Mouse (Mus musculus) spleen, adult 2 months (tissue): ENCODE measurements around the gene 2900026A02Rik. TPM values are rescaled to one million over a fixed set of nuclear protein-coding genes. Genes with fewer than 3 reads are reported as not detected.

Experiments
- DNase-seq, 2 experiments: peaks; one replicate each; pipeline versions ENCODE4 v3.0.0 to v3.0.0-alpha.2; 2012 to 2021; ENCODE audit warnings: low spot score in 2 of 2, low read depth in 1 of 2
- H3K27ac ChIP-seq: fragments of 200-500 bp; 2 replicates; pipeline ENCODE4 v1.5.1; 2012; ENCODE audit warnings: low read length, inconsistent platforms; ENCODE audit not compliant: insufficient read depth
- H3K27me3 ChIP-seq: fragments of 200-500 bp; 2 replicates; pipeline ENCODE4 v1.6.1; 2012; ENCODE audit warnings: mild to moderate bottlenecking, moderate library complexity, low read length, inconsistent platforms; ENCODE audit not compliant: control insufficient read depth, insufficient read depth
- H3K36me3 ChIP-seq: fragments of 200-500 bp; 2 replicates; pipeline ENCODE4 v1.6.1; 2012; ENCODE audit warnings: mild to moderate bottlenecking, low read length, inconsistent platforms; ENCODE audit not compliant: control insufficient read depth, insufficient read depth
- H3K4me1 ChIP-seq: fragments of 200-500 bp; 2 replicates; pipeline ENCODE4 v1.6.1; 2011; ENCODE audit warnings: inconsistent platforms; ENCODE audit not compliant: control insufficient read depth, insufficient read depth, insufficient read length
- H3K4me3 ChIP-seq: fragments of 200-500 bp; 2 replicates; pipeline ENCODE4 v1.5.1; 2011; ENCODE audit warnings: mild to moderate bottlenecking, inconsistent platforms; ENCODE audit not compliant: insufficient read depth, insufficient read length; ENCODE audit errors: extremely low read depth
- CTCF ChIP-seq: fragments of 200-500 bp; IDR thresholded peaks from 2 replicates; pipeline ENCODE4 v1.5.1; 2011; ENCODE audit warnings: mild to moderate bottlenecking, inconsistent platforms; ENCODE audit not compliant: insufficient read depth, insufficient read length, insufficient replicate concordance; ENCODE audit errors: extremely low read depth
- POLR2A ChIP-seq: fragments of 200-500 bp; IDR thresholded peaks from 2 replicates; pipeline ENCODE4 v1.6.1; 2011; ENCODE audit warnings: low read depth, low read length, inconsistent platforms
- WGBS: fragments of 180-500 bp; shearing (Covaris S2); methylation state at CpG from one replicate; pipeline ENCODE4 v1.1.7; 2018; 5-methylcytosine and 5-hydroxymethylcytosine counted together
- polyA plus RNA-seq: library from polyadenylated mRNA; depleted of rRNA; stranded (reverse); fragments of >200 nt; gene quantifications from 2 replicates; pipeline ENCODE4 v1.2.3, GENCODE M21; 2012

2900026A02Rik gene
- polyA plus RNA-seq, 1 experiment, result 5.1 TPM

GRCm38 (mm10) chr5:113132635-113133041 lies 88.4 kb downstream of the 2900026A02Rik start:
- no peak for TF ChIP-seq POLR2A
- TF ChIP-seq CTCF, result no peak
- peak overlapping the region; percentile 4; the same call in 1 of the 2 replicates for H3K27ac ChIP-seq
- no peak for DNase-seq
- H3K27me3 ChIP-seq, result no peaks in the 10 kb centered on the region
- H3K4me3 ChIP-seq, result no peak overlapping the region
- WGBS, result 23% methylated on average over 13 of the region's 13 CpGs
- peaks cover 6% of the 10 kb centered on the region; the same call in 1 of the 2 replicates for H3K4me1 ChIP-seq
- H3K36me3 ChIP-seq, result no peaks in the 10 kb centered on the region

- WGBS, result 83% methylated on average over 4 of the region's 4 CpGs
- no peak overlapping the region for H3K4me3 ChIP-seq
- no peaks in the 10 kb centered on the region for H3K4me1 ChIP-seq
- H3K36me3 ChIP-seq, result no peaks in the 10 kb centered on the region
- no peak for DNase-seq
- TF ChIP-seq CTCF, result no peak
- H3K27ac ChIP-seq, result no peak overlapping the region
- no peaks in the 10 kb centered on the region for H3K27me3 ChIP-seq
These were observed 92.6 kb downstream of the 2900026A02Rik start for GRCm38 (mm10) chr5:113128426-113128825.

GRCm38 (mm10) chr5:113126476-113126875 lies 94.6 kb downstream of the 2900026A02Rik start:
- Histone ChIP-seq H3K4me3 (no peak overlapping the region), H3K27me3 (no peaks in the 10 kb centered on the region), H3K36me3 (no peaks in the 10 kb centered on the region), H3K4me1 (no peaks in the 10 kb centered on the region; the same call in 1 of the 2 replicates), H3K27ac (no peak overlapping the region)
- TF ChIP-seq POLR2A, result no peak
- no peak for TF ChIP-seq CTCF
- WGBS, result 95% methylated on average over 12 of the region's 12 CpGs
- no peak for DNase-seq

- Histone ChIP-seq H3K4me1 (peaks cover 6% of the 10 kb centered on the region; the same call in 1 of the 2 replicates), H3K36me3 (no peaks in the 10 kb centered on the region), H3K27me3 (no peaks in the 10 kb centered on the region), H3K4me3 (no peak overlapping the region), H3K27ac (no peak overlapping the region)
- no peak for DNase-seq
- WGBS, result 87% methylated on average over 10 of the region's 10 CpGs
- TF ChIP-seq CTCF (no peak), POLR2A (no peak)
These were observed 97.3 kb downstream of the 2900026A02Rik start for GRCm38 (mm10) chr5:113123693-113124092.

DNA sequence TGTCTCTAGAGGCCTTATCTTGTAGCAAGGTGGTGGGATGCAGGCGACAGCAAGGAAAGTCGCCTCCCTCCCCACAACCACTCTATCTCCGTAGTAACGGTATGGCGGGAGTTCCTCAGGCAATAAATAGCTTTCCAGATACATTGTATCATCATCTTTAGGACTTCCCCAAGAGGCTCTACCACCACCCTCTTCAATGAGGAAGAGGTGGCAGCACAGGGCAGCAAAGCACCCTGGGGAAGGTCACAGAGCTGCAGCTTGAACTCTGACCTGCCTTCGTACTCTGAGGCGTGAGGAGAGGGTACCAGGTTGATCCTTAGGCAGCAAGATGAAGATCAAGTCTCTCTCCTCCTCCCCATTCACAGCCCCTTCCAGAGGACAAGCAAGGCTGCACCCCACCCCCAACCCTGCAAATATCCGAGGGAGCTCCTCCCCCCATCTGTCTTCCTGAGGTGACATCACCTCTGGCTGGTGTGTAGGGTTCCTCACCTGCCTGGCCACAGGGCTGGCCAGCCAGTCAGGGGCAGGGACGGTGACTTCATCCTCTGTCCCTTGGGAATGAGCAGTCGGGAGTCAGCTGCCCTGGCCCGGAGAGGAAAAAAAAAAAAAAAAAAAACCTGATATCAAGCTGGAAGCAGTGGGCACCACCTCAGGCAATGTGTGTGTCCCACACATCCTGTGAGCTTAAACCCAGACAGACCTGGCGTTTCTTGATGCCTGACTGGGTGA lies 98.5 kb downstream of the 2900026A02Rik start:
- Histone ChIP-seq H3K27me3 (no peaks in the 10 kb centered on the region), H3K4me3 (no peak overlapping the region), H3K4me1 (peaks cover 6% of the 10 kb centered on the region; the same call in 1 of the 2 replicates), H3K36me3 (no peaks in the 10 kb centered on the region), H3K27ac (no peak overlapping the region)
- no peak for TF ChIP-seq CTCF
- no peak for TF ChIP-seq POLR2A
- WGBS, result 59% methylated on average over 12 of the region's 12 CpGs
- no peak for DNase-seq

DNA sequence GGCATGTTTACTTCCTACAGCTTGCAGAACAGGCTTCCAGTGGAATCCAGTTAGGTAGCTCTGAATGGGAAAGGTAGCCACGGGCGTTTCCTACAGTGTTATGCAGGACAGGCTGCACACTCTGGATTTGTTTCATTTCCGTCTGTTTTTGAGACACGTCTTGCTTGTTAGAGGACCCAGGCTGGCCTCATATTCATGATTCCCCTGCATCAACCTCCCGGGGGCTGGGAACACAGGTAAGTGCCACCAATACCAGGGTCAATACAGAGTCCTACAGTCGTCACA lies 99.5 kb downstream of the 2900026A02Rik start:
- TF ChIP-seq CTCF, result no peak
- no peak for TF ChIP-seq POLR2A
- H3K27ac ChIP-seq, result no peak overlapping the region
- H3K4me1 ChIP-seq, result peaks cover 6% of the 10 kb centered on the region; the same call in 1 of the 2 replicates

DNA sequence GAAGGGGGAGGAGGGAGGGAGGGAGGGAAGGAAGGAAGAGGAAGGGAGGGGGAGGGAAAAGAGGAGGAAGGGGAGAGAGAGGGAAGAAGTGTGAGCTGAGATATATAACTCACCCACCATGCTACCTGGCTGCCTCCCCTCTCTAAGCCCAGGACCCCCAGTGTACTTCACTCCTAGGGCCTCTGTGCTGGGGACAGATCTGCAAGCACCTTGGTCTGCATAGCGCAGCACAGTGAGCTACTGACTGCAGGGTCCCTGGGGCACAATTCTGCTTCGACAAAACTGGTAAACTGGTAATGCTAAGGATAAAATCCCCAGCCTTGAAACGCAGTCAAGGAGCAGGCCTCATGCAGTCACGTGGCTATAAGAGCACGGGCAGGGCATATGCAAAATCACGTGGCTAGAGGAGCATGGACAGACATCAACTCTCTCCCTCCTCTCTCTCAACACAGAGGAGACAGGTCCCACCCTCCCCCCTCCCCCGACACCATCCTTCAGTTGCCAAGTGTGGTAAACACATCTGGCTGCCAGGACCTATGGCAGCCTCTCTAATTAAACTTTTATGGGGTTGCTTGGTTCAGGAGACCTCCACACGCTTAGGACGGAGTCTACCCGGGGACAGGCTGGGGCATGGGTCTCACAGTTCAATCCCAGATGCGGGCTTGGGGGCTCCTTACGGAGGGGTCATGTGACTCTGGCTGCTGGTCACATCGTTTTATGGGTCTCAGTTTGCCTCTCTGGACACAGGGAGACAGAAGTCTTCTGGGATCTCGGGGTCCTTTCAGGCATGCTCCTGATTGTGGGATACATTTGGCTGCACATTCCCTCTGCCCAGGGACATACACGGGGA lies 100.1 kb downstream of the 2900026A02Rik start:
- H3K4me3 ChIP-seq, result no peak overlapping the region
- peaks cover 6% of the 10 kb centered on the region; the same call in 1 of the 2 replicates for H3K4me1 ChIP-seq
- no peak overlapping the region for H3K27ac ChIP-seq
- no peak for DNase-seq
- no peaks in the 10 kb centered on the region for H3K27me3 ChIP-seq
- 65% methylated on average over 15 of the region's 15 CpGs for WGBS
- H3K36me3 ChIP-seq, result no peaks in the 10 kb centered on the region
- no peak for TF ChIP-seq CTCF

More for the DNA sequence above, 99.5 kb downstream of the 2900026A02Rik start:
- no peak overlapping the region for H3K4me3 ChIP-seq
- 93% methylated on average over 6 of the region's 6 CpGs for WGBS
- no peaks in the 10 kb centered on the region for H3K27me3 ChIP-seq
- no peak for DNase-seq
- H3K36me3 ChIP-seq, result no peaks in the 10 kb centered on the region
